15 mouse cellular contexts compared by ENCODE assay signal in genomic region chr14:40275331-40275730, GRCm38 (mm10).
A peak's percentile ranks its signal among the peaks of the same experiment; 100 is the strongest.
DNase-seq lines count a peak whose midpoint lies in the region; TF ChIP-seq lines count a peak whose summit lies in the region.
"Had no signal": no experiment of that assay in that cellular context is flagged by ENCODE, and none has a peak within 500 bp of the region (broad histone marks: within the 10 kb centered on the region; RNA-seq: fewer than 3 reads in every experiment).

No protein-coding gene starts in this region.

- H3K4me1 ChIP-seq in ES-E14 (ENCODE audit: control insufficient read depth in 2 of 2, insufficient read depth in 2 of 2, low read length in 2 of 2, poor library complexity in 1 of 2): no peaks in the 10 kb centered on the region
- H3K4me1 ChIP-seq: intestine, embryonic 15.5 days; liver, embryonic 13.5 days had no signal

- H3K4me3 ChIP-seq in ES-E14 (ENCODE audit: insufficient read depth in 1 of 2, low read depth in 1 of 2, low read length in 2 of 2, poor library complexity in 1 of 2, severe bottlenecking in 1 of 2): no peak overlapping the region
- H3K4me3 ChIP-seq: intestine, embryonic 15.5 days; liver, embryonic 13.5 days; myocyte had no signal

- H3K9me3 ChIP-seq in ES-E14 (ENCODE audit: control insufficient read depth, insufficient read depth, low read depth, low read length): no peaks in the 10 kb centered on the region
- H3K9me3 ChIP-seq: G1E; intestine, embryonic 15.5 days; liver, embryonic 13.5 days had no signal

- in situ Hi-C loops in ES-E14 (cut with MboI; ENCODE audit: low sequenced_read_pairs in 2 of 2, unreplicated experiment in 2 of 2): no loop called here

- no peak overlapping the region for H3K9ac ChIP-seq in ES-E14 (ENCODE audit: insufficient read depth, low read depth, low read length, poor library complexity, severe bottlenecking)
- H3K9ac ChIP-seq: intestine, embryonic 15.5 days; liver, embryonic 13.5 days had no signal

- no peak overlapping the region for H3K27ac ChIP-seq in ES-E14 (ENCODE audit: insufficient read depth, low read depth, low read length, poor library complexity, severe bottlenecking)
- H3K27ac ChIP-seq: intestine, embryonic 15.5 days; liver, embryonic 13.5 days; macrophage had no signal

- peak; percentile 5 for DNase-seq in embryo, embryonic 10 days (ENCODE audit: low spot score)
- DNase-seq in embryo, embryonic 9.5 days (ENCODE audit: extremely low spot score): no peak
- DNase-seq in layer of hippocampus, adult 11-12 months (ENCODE audit: low spot score): peak; percentile 12
- DNase-seq in layer of hippocampus, adult 9-10 months (ENCODE audit: low spot score): no peak
- no peak for DNase-seq in ES-E14 (ENCODE audit: low read depth, low spot score)
- DNase-seq in layer of hippocampus, adult 8-10 months (ENCODE audit: low spot score in 2 of 2): peak; percentile 10 to 14
- DNase-seq in kidney, adult 9 months: no peak
- DNase-seq in thymus, postnatal 4 days: no peak
- DNase-seq: cerebellum, postnatal 36 days; gastrocnemius, postnatal 25 days; liver, embryonic 13.5 days had no signal

- no peaks in the 10 kb centered on the region for H3K36me3 ChIP-seq in ES-E14 (ENCODE audit: control insufficient read depth, insufficient read depth, low read length, poor library complexity, severe bottlenecking)
- H3K36me3 ChIP-seq: G1E; intestine, embryonic 15.5 days; liver, embryonic 13.5 days had no signal

TF ChIP-seq in ES-E14, 5 proteins besides CTCF, POLR2A, EP300 and RAD21:
- TF ChIP-seq ZNF384 (IDR thresholded peaks at IDR 0.05; ENCODE audit: low read depth, low read length) (no peak), ZC3H11A (IDR thresholded peaks at IDR 0.05; ENCODE audit: borderline replicate concordance, low read depth, low read length) (0 out of 2 replicates have a peak, but pooled peaks have one; percentile 17)

Comparison
In these comparisons a context has a peak if more than half of its experiments do, and no peak if none do; other contexts are left out.
1. DNase-seq: peak in embryo, embryonic 10 days (single experiment), layer of hippocampus, adult 11-12 months (single experiment) and layer of hippocampus, adult 8-10 months (2 of 2); none in embryo, embryonic 9.5 days (single experiment), layer of hippocampus, adult 9-10 months (single experiment), ES-E14 (single experiment), kidney, adult 9 months (single experiment) and thymus, postnatal 4 days (single experiment).